Mouse (Mus musculus) lung, postnatal 36 days (tissue): ENCODE measurements around the gene Dhx32.

Experiments used
- DNase-seq: peaks from one replicate; pipeline ENCODE4 v3.0.0; 2022; ENCODE audit warnings: mixed read lengths

Dhx32 gene

DNA sequence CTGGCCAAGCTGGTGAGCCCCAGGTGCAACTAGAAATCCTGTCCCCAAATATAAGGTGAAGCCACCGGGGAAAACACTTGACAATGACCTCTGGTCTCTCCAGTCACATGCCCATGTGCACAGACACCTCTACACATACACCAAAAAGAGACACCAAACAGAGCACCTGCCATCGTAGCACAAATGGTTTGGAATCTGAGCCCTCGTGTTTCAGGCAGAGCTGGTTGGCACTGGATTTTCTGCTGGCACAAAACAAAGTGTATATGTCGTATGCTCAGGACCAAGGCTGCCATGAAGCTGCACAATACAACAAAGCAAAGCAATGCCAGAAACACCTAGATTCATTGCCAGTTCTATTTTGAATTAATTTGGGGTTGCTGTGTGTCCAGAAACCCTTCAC is 14.5 kb downstream of the Dhx32 start:
- no peak for DNase-seq

GRCm38 (mm10) chr7:133765849-133766243 is 16.7 kb downstream of the Dhx32 start:
- peak; percentile 85 for DNase-seq

DNA sequence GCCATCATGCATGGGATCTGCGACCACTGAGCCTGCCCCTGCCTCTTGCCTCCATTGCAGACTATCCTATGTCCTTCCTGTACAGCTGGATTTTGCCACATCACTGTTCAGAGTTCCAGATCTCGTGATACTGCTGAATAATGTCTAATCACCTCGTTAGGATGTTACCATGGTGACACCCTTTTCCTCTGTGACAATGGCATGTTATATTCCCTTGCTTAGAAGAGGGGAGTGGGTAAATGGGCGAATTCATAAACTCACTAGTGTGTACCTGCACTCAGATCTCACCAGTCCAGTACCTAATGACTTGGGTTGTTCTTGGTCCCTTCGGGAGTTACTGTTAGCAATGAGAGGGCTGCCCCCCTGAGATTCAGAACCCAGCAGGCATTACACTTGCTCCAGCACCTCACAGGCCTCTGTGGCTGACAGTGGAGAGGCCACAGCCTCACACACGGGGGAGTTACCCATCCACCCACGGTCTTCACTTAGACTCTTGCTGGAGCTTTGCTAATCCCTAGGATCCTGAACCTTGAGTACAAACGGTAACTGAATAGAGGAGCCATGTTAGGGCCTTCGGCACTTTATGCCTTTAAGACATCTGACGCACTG is 17.2 kb downstream of the Dhx32 start:
- no peak for DNase-seq

GRCm38 (mm10) chr7:133764425-133764824 is 18.1 kb downstream of the Dhx32 start:
- no peak for DNase-seq

DNA sequence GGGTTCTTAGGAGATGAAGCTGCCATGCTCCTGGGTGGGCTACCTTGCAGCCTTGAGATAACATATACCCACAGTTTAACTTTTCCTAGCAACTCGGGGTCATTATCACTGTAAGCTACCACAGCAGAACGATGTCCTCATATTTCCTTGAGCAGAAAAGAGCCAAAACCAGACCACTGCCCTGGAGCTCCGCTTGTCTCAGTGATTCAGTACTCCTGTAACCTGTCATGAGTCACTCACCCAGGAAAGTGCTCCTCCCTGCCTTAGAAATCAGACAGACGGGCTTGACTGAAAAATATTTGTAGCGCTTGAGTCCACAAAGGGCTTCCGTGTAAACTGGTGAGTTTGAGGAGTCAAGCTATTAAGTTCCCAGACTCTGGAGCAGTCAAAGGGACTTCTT is 19.8 kb downstream of the Dhx32 start:
- no peak for DNase-seq

GRCm38 (mm10) chr7:133759611-133760353 is 22.7 kb downstream of the Dhx32 start:
- no peak for DNase-seq

DNA sequence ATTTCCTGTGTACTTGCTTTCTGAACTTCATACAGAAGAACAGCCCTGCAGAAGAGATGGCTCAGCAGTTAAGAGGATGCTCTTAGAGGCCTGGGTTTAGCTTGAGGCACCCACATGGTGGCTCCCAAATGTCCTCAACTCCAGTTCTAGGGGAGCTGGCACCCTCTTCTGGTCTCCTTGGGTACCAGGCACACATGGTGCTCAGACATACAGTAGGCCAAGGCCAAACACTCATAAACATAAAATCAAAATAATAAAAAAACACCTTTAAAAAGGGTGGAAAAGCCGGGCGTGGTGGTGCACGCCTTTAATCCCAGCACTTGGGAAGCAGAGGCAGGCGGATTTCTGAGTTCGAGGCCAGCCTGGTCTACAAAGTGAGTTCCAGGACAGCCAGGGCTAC is 23.8 kb downstream of the Dhx32 start:
- no peak for DNase-seq

DNA sequence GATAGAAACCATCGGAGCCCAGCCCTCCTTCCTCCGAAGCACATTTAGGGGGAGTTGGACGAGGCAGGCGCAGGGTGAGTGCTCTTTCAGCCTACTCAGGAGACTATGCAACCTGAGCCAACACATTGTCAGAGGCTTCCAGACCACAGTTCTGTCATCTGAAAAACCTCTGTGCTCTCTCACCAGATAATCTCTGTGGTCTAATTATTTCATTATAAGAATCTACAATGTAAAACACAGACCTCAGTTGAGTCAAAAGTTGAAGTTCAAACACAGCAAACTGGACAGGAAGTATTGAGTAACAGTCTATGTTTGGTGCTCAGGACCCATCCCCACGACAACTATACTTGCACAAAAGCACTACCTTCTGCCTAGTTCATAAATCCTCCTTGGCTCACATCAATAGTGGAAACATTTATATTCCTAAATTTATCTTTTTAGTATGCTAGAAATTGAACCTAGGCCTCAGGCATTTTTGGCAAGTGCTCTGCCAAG is 24.5 kb downstream of the Dhx32 start:
- DNase-seq, result no peak

- DNase-seq, result peak; percentile 76
Measured at GRCm38 (mm10) chr7:133751163-133751562, 31.4 kb downstream of the Dhx32 start.

GRCm38 (mm10) chr7:133750666-133751065 is 31.9 kb downstream of the Dhx32 start:
- no peak for DNase-seq

GRCm38 (mm10) chr7:133748753-133749152 is 33.8 kb downstream of the Dhx32 start:
- DNase-seq, result no peak

- no peak for DNase-seq
Measured at GRCm38 (mm10) chr7:133747372-133747771, 35.2 kb downstream of the Dhx32 start.

DNA sequence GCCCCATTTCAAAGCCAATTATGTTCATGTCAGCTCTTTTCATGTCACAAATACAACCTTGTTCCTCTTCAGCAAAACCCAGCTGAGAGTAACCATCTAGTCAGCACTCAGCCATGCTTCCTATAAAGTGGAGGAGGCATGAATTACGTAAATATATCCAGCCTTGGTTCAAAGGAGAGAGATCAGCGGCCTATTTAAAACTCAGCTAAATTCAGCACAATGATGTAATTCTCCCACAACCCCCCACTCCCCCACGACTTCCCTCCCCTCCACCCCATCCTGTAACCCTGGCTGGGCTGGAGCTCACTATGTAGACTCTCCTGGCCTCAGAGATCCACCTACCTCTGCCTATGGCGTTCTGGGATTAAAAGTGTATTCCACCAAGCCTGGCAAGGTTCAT is 37.8 kb downstream of the Dhx32 start:
- DNase-seq, result no peak

DNA sequence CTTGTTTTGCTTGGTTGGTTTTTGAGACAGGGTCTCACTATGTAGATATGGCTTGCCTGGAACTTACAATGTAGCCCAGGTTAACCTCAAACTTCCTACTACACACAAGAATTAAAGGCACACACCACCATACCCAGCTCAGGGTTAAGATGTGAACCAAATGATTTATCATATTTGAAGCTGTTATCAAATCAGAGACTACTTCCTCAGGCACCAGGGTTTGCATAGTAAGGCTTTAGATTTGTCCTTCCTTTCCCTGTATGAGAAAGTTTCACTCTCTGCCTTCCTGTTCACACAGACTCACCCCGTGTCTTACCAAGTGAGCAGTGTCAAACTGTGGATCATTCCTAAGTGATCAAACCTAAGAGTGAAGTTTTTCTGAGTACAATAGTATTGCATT is 38.3 kb downstream of the Dhx32 start:
- DNase-seq, result no peak

- no peak for DNase-seq
Measured at GRCm38 (mm10) chr7:133743611-133744010, 38.9 kb downstream of the Dhx32 start.

DNA sequence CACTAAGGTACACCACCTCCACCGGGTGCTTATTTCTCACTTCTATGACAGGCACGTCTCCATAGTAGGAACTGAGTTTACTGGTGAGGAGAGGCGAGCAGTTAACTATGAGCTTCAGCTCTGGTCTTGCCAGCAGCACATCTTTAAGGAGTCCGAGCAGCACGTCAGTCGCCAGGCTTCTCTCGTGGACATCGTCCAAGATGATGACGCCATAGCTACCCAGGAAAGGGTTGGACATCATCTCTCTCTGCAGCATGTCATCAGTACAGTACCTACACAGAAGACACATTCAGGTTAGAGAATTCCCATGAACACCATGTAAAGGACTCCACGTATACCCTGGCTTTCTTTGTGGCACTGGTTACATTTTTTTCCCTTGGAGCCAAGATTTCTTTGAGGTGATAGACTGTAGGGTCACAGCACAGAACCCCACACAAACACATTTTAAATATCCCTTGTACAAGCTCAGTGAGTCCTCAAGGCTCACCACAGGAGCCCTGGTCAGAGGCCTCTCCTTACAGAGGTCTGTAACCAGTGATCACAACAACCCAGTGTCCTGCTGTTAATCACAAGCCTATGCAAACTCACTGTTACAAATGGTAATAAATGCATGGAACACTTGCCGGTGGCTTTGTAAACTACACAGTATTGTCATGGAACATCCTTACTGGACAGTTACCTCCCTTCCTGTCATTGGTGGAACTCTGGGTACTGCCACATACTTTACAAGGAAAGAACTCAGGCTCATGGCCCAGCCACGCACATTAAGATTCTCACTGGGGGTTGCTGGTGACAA is 39.8 kb downstream of the Dhx32 start:
- no peak for DNase-seq

DNA sequence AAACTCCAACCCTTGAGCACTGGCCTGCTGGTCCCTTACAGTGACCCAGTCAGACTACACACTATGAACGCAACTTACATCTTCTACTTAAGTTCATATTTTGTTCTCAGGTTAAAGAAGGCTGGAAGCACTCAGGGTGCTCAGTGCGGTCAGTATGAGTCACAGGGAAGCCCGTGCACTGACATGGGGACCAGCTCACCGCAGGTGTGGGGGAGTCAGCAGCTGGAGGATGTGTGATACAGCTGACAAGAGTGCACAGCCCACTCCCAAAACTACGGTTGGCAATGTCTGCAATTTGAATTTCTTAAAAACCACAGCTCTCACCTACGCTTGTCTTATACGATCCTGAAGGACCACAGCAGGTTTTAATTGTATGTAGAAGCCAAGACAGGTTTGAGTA is 42.0 kb downstream of the Dhx32 start:
- no peak for DNase-seq

DNA sequence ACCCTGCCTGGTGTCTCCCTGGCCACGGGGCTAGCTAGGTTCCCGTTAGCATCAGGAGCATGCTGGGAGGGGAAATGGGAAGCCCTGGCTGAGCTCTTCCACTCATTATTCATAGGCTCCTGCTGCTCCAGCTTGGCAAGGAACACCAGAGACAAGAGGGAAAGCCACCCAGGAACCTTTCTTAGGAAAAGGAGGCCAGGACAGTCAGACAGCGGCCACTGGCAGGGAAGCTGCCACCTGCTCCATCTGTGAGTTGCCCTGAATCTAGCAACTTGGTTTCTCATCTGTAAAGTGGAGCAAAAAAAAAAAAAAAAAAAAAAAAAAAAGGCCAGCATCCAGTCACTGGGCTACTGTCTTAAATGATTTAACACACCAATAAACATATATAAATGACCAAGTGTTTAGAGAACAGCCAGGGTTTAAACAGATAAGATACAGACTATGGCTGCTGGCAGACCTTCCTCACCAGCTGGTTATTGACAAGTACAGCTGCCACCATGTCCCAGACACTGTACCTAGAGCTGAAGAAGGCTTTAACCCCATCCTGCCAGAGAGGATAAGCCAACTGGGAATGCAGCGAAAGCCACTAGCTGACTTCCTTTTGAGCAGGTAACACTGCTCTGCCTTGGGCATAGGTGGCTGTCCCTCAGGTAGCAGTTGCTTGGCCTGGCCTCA is 50.4 kb downstream of the Dhx32 start:
- DNase-seq, result no peak

DNA sequence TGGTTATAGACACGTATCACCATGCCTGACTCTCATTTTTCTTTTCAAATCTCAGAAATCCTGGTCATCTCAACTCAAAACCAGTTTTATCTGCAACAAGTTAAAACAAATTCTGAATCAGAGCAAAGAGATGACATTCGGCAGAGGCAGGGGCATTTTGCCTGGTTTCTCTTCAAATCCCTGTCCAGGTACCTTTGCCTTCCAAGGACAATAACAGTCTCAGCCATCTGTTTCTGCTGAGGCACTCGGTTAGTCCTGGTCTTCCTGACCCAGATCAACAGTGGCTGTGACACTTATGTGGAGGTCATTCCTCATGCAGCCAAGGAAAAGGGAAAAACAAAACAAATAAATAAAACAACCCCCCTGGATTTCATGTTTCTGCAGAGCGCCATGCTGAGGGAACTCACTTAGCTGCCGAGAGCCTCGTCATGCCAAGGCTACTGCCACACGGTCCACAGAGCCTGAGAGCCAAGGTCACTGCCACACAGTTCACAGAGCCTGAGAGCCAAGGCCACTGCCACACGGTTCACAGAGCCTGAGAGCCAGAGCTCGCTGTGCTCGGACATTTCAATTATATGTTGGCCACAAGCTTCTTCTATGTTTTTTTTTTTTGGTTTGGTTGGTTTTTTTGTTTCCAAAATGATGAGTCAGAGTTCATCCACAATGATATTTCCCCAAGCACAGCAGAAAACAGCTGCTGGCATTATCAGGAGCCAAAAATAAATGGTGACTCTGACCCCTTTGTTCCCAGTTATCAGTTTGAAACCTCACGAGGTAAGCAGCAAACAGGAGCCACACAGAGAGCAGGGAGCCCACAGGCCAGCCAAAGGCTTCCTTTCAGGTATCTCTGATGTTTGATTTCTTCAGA is 52.0 kb downstream of the Dhx32 start:
- DNase-seq, result no peak

GRCm38 (mm10) chr7:133729351-133729750 is 53.2 kb downstream of the Dhx32 start:
- no peak for DNase-seq

DNA sequence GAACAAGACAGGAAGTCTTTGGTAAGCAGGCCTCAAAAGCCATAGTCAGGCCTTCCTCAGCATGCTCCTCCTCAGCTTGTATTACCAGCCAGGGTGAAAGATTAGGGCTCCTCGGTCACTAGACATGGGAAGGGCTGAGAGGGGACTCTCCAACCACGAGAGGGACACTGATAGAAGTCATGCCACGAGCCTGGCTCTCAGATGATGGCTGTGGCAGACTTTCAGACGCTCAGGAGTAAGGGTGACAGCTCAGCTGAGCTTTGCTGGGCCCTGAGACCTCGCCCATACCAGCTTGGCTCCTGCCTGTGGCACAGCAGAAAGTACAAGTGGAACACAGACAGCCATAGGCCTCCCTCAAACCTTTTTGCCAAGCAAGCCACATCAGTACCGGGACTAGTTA is 55.5 kb downstream of the Dhx32 start:
- DNase-seq, result no peak

DNA sequence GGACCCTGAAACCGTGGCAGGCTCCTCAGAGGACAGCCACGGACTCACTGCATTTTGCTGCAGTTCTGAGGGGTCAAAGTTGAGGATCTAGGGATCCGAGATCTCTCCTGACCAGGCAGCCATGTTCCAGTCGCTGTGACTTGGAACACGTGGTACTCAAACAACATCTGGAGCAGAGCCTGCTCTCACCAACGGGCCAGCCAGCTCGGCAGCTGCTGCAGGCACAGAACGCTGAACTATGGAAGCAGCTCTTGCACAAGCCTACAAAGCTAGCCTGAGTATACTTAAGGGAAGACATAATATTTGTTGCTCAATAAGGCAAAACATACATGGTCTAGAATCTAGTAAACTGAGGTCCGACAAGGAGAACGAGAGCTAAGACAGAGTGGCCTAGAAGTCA is 57.0 kb downstream of the Dhx32 start:
- DNase-seq, result peak; percentile 31
